Mouse (Mus musculus): ENCODE results near the gene Serpina3b. TPM values are rescaled to one million over a fixed set of nuclear protein-coding genes. Genes with fewer than 3 reads are reported as not detected.
"Not testable (repeated sequence)": the region's sequence is repeated elsewhere in the genome, so short reads cannot be mapped to it uniquely, and the experiment has no call there.

Serpina3b gene
- polyA plus RNA-seq (2014; fragmentation: Nextera tagmentation; extraction: Ambion mirVana): 0.12 and 0.19 TPM in 2 replicates

GRCm38 (mm10) chr12:104127696-104128095 lies at the start of gene Serpina3b:
Gene Serpina3b (plus strand): TSS chr12:104127996.
- H3K4me2 ChIP-seq: no peak within 1 kb of the TSS
- 61% methylated on average over 5 of the region's 5 CpGs for WGBS
- DNase-seq (ENCODE audit: low spot score) (no peak), ATAC-seq (replicated peaks; ENCODE audit: low FRiP score) (no peak)
- no peaks in the 10 kb centered on the region for H3K9me3 ChIP-seq (ENCODE audit: control insufficient read depth, low read length)
- no peaks in the 10 kb centered on the region for H3K36me3 ChIP-seq (ENCODE audit: control insufficient read depth, insufficient read depth, low read length)
- no peaks in the 10 kb centered on the region for H3K27me3 ChIP-seq (replicated peaks; ENCODE audit: control insufficient read depth, insufficient read depth, low read length)
- H3K4me3 ChIP-seq (ENCODE audit: low read depth, low read length): no peak within 1 kb of the TSS
- no peak within 1 kb of the TSS for H3K9ac ChIP-seq (ENCODE audit: low read depth, low read length)
- H3K4me1 ChIP-seq (replicated peaks; ENCODE audit: control insufficient read depth, insufficient read depth, low read length): no peaks in the 10 kb centered on the region
- no peak within 1 kb of the TSS for H3K27ac ChIP-seq (ENCODE audit: low read depth, low read length)

- H3K27ac ChIP-seq (ENCODE audit: low read depth, low read length): no peak overlapping the region
- no peak overlapping the region for H3K4me2 ChIP-seq
- H3K36me3 ChIP-seq (ENCODE audit: control insufficient read depth, insufficient read depth, low read length): no peaks in the 10 kb centered on the region
- no peak overlapping the region for H3K4me3 ChIP-seq (ENCODE audit: low read depth, low read length)
- no peaks in the 10 kb centered on the region for H3K27me3 ChIP-seq (replicated peaks; ENCODE audit: control insufficient read depth, insufficient read depth, low read length)
- DNase-seq (ENCODE audit: low spot score) (no peak), ATAC-seq (replicated peaks; ENCODE audit: low FRiP score) (no peak)
- H3K4me1 ChIP-seq (replicated peaks; ENCODE audit: control insufficient read depth, insufficient read depth, low read length): no peaks in the 10 kb centered on the region
- H3K9me3 ChIP-seq (ENCODE audit: control insufficient read depth, low read length): no peaks in the 10 kb centered on the region
- H3K9ac ChIP-seq (ENCODE audit: low read depth, low read length): no peak overlapping the region
- WGBS: 62% methylated on average over 2 of the region's 2 CpGs
Measured at GRCm38 (mm10) chr12:104090119-104090518, 37.7 kb upstream of the Serpina3b start.

- 77% methylated on average over 1 of the region's 1 CpGs for WGBS
- no peak overlapping the region for H3K27ac ChIP-seq (ENCODE audit: low read depth, low read length)
- DNase-seq (ENCODE audit: low spot score): no peak
- H3K27me3 ChIP-seq (replicated peaks; ENCODE audit: control insufficient read depth, insufficient read depth, low read length): no peaks in the 10 kb centered on the region
- H3K9ac ChIP-seq (ENCODE audit: low read depth, low read length): no peak overlapping the region
- no peaks in the 10 kb centered on the region for H3K36me3 ChIP-seq (ENCODE audit: control insufficient read depth, insufficient read depth, low read length)
- ATAC-seq (replicated peaks; ENCODE audit: low FRiP score): no peak
- H3K9me3 ChIP-seq (ENCODE audit: control insufficient read depth, low read length): no peaks in the 10 kb centered on the region
- no peak overlapping the region for H3K4me3 ChIP-seq (ENCODE audit: low read depth, low read length)
- H3K4me1 ChIP-seq (replicated peaks; ENCODE audit: control insufficient read depth, insufficient read depth, low read length): no peaks in the 10 kb centered on the region
- no peak overlapping the region for H3K4me2 ChIP-seq
Measured at GRCm38 (mm10) chr12:104091303-104091702, 36.5 kb upstream of the Serpina3b start.

- ATAC-seq (replicated peaks; ENCODE audit: low FRiP score): no peak
- no peak within 1 kb of the TSS for H3K4me2 ChIP-seq
- no peaks in the 10 kb centered on the region for H3K36me3 ChIP-seq (ENCODE audit: control insufficient read depth, insufficient read depth, low read length)
- H3K27ac ChIP-seq (ENCODE audit: low read depth, low read length): no peak within 1 kb of the TSS
- WGBS: 85% methylated on average over 6 of the region's 6 CpGs
- H3K4me1 ChIP-seq (replicated peaks; ENCODE audit: control insufficient read depth, insufficient read depth, low read length): no peaks in the 10 kb centered on the region
- no peak within 1 kb of the TSS for H3K9ac ChIP-seq (ENCODE audit: low read depth, low read length)
- no peaks in the 10 kb centered on the region for H3K9me3 ChIP-seq (ENCODE audit: control insufficient read depth, low read length)
- no peak within 1 kb of the TSS for H3K4me3 ChIP-seq (ENCODE audit: low read depth, low read length)
- no peak for DNase-seq (ENCODE audit: low spot score)
- no peaks in the 10 kb centered on the region for H3K27me3 ChIP-seq (replicated peaks; ENCODE audit: control insufficient read depth, insufficient read depth, low read length)
Measured at GRCm38 (mm10) chr12:104100768-104101167, 27.0 kb upstream of the Serpina3b start, which contains the start of gene Serpina5. Gene Serpina5 (plus strand): TSS chr12:104101113.

GRCm38 (mm10) chr12:104105847-104106246 lies 21.9 kb upstream of the Serpina3b start:
- H3K27ac ChIP-seq (ENCODE audit: low read depth, low read length): no peak overlapping the region
- H3K36me3 ChIP-seq (ENCODE audit: control insufficient read depth, insufficient read depth, low read length): no peaks in the 10 kb centered on the region
- no peaks in the 10 kb centered on the region for H3K27me3 ChIP-seq (replicated peaks; ENCODE audit: control insufficient read depth, insufficient read depth, low read length)
- no peaks in the 10 kb centered on the region for H3K4me1 ChIP-seq (replicated peaks; ENCODE audit: control insufficient read depth, insufficient read depth, low read length)
- DNase-seq (ENCODE audit: low spot score) (no peak), ATAC-seq (replicated peaks; ENCODE audit: low FRiP score) (no peak)
- no peak overlapping the region for H3K4me2 ChIP-seq
- H3K4me3 ChIP-seq (ENCODE audit: low read depth, low read length): no peak overlapping the region
- H3K9ac ChIP-seq (ENCODE audit: low read depth, low read length): no peak overlapping the region
- H3K9me3 ChIP-seq (ENCODE audit: control insufficient read depth, low read length): no peaks in the 10 kb centered on the region

GRCm38 (mm10) chr12:104106919-104107318 lies 20.9 kb upstream of the Serpina3b start:
- Histone ChIP-seq H3K27me3 (replicated peaks; ENCODE audit: control insufficient read depth, insufficient read depth, low read length) (no peaks in the 10 kb centered on the region), H3K9ac (ENCODE audit: low read depth, low read length) (no peak overlapping the region), H3K4me2 (no peak overlapping the region), H3K4me3 (ENCODE audit: low read depth, low read length) (no peak overlapping the region), H3K9me3 (ENCODE audit: control insufficient read depth, low read length) (no peaks in the 10 kb centered on the region), H3K36me3 (ENCODE audit: control insufficient read depth, insufficient read depth, low read length) (no peaks in the 10 kb centered on the region), H3K4me1 (replicated peaks; ENCODE audit: control insufficient read depth, insufficient read depth, low read length) (no peaks in the 10 kb centered on the region), H3K27ac (ENCODE audit: low read depth, low read length) (no peak overlapping the region)
- no peak for ATAC-seq (replicated peaks; ENCODE audit: low FRiP score)
- no peak for DNase-seq (ENCODE audit: low spot score)

- Histone ChIP-seq H3K4me3 (ENCODE audit: low read depth, low read length) (no peak overlapping the region), H3K9ac (ENCODE audit: low read depth, low read length) (no peak overlapping the region), H3K4me2 (no peak overlapping the region), H3K4me1 (replicated peaks; ENCODE audit: control insufficient read depth, insufficient read depth, low read length) (no peaks in the 10 kb centered on the region), H3K9me3 (ENCODE audit: control insufficient read depth, low read length) (no peaks in the 10 kb centered on the region), H3K27ac (ENCODE audit: low read depth, low read length) (no peak overlapping the region), H3K36me3 (ENCODE audit: control insufficient read depth, insufficient read depth, low read length) (no peaks in the 10 kb centered on the region), H3K27me3 (replicated peaks; ENCODE audit: control insufficient read depth, insufficient read depth, low read length) (no peaks in the 10 kb centered on the region)
- WGBS: 74% methylated on average over 2 of the region's 2 CpGs
- no peak for ATAC-seq (replicated peaks; ENCODE audit: low FRiP score)
- no peak for DNase-seq (ENCODE audit: low spot score)
Measured at GRCm38 (mm10) chr12:104108507-104108906, 19.3 kb upstream of the Serpina3b start.

GRCm38 (mm10) chr12:104112333-104112732 lies 15.5 kb upstream of the Serpina3b start, which contains the start of gene Serpina3a:
Gene Serpina3a (plus strand): TSS chr12:104112724.
- H3K4me3 ChIP-seq (ENCODE audit: low read depth, low read length); H3K27me3 ChIP-seq (replicated peaks; ENCODE audit: control insufficient read depth, insufficient read depth, low read length); H3K9me3 ChIP-seq (ENCODE audit: control insufficient read depth, low read length); H3K27ac ChIP-seq (ENCODE audit: low read depth, low read length); H3K4me1 ChIP-seq (replicated peaks; ENCODE audit: control insufficient read depth, insufficient read depth, low read length); ATAC-seq (replicated peaks; ENCODE audit: low FRiP score); H3K9ac ChIP-seq (ENCODE audit: low read depth, low read length); H3K36me3 ChIP-seq (ENCODE audit: control insufficient read depth, insufficient read depth, low read length); DNase-seq (ENCODE audit: low spot score); H3K4me2 ChIP-seq: not testable (repeated sequence)
- 83% methylated on average over 10 of the region's 11 CpGs for WGBS

- WGBS: 53% methylated on average over 3 of the region's 3 CpGs
Measured at GRCm38 (mm10) chr12:104114921-104115579, 12.7 kb upstream of the Serpina3b start.

More at GRCm38 (mm10) chr12:104114921-104115579, 12.7 kb upstream of the Serpina3b start:
- ATAC-seq (replicated peaks; ENCODE audit: low FRiP score): no peak
- Histone ChIP-seq H3K27me3 (replicated peaks; ENCODE audit: control insufficient read depth, insufficient read depth, low read length) (no peaks in the 10 kb centered on the region), H3K4me2 (no peak overlapping the region), H3K4me1 (replicated peaks; ENCODE audit: control insufficient read depth, insufficient read depth, low read length) (no peaks in the 10 kb centered on the region), H3K27ac (ENCODE audit: low read depth, low read length) (no peak overlapping the region), H3K9me3 (ENCODE audit: control insufficient read depth, low read length) (no peaks in the 10 kb centered on the region), H3K4me3 (ENCODE audit: low read depth, low read length) (no peak overlapping the region), H3K9ac (ENCODE audit: low read depth, low read length) (no peak overlapping the region), H3K36me3 (ENCODE audit: control insufficient read depth, insufficient read depth, low read length) (no peaks in the 10 kb centered on the region)
- DNase-seq (ENCODE audit: low spot score): no peak
